Mouse (Mus musculus): ENCODE measurements at regions not wholly inside any gene's neighbourhood (a gene's known extent, or its start where the extent isn't known, plus 50 kb on each side); places are given as distances from the start of the nearest gene placed in this dataset.

DNA sequence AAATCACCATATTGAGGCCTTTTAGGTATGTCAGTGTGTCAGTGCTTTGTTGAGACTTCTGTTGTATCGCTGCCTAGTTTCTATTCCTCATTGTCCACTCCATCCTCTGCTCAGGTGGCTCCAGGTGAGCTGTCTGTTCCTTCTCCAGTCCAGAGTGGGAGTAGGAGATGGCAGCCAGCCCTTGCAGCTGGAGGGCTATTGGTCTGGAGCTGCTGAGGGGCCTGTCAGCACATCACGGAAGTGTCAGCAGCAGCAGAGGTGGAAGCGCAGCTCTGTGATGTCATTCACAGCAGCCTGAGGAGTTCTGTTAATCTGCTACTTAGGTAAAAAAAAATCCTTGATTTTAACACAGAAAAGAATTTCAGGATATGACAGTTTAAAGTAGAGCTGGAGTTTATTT, 126.0 kb upstream of the Adra1b start:
- DNase-seq (ENCODE audit: low read depth, low spot score), result no peak

DNA sequence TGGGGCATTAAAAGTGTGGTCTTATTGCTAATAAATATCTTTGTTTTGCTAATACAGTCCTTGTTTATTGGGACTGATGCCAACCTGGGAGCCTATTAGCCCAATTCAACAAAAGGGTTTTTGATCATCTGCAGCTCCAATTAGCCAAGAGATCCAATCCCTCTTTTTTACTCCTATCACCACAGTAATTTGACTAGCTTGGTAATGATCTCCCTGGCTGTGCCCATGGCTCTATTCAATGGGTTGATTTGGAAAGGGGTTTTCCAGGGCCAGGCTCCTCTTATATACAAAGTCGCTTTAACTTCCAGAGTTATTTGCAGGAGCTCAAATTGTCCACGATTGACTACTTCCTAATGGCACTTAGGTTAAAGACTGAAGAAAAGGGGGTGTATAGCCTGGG, 145.1 kb upstream of the Adra1b start:
- DNase-seq (ENCODE audit: low read depth, low spot score), result no peak

DNA sequence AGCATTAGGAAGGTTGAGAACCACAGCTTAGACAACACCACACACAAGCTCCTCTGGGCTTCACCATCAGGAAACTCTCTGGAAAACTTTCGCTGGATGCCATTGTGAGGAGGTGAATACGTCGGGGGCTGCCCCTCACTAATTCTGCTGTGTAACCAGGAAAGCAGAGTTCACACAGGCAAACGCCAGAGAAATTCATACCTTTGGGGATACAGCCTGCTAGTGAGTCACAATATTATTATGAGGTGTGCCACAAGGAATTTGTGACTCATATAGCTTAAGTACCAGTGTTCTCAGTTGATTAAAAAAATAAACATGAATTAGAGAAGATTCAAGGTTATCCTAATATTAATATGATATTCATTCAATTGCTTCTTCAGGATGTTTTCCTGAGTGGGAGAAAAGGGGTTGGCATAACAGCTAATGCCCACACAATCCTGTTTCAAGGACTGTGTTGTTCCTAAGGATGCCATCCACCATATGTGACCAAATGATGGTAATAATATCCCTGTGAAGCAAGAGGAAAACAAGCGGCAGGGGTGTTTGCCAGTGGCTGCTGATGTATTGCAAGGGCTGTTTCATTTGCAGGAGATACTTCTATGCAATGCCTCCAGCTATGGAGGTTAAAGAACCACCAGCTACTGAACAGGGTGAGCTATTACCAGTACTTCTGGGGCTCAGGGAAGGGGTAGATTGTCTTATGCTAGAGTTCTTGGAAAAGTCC, 148.4 kb upstream of the Adra1b start:
- DNase-seq (ENCODE audit: low read depth, low spot score), result no peak

DNA sequence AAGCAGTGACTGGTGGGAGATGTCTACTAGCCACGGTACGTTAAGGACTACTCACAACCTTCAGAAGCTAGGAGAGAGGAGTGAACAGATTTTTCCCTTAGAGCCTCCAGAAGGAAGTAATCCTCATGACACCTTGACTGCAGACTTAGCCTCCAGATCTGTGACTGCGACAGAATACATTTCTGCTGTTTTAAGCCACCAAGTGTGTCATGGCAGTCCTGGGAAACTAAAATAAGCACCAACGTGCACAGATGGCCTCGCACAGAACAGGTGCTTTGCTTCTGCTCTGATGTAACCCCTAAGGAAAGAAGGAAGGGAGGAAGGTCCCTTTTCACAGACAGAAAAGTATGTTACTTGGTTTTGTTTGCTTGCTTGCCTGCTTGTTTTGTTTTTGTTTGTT, 151.5 kb upstream of the Adra1b start:
- DNase-seq (ENCODE audit: low read depth, low spot score), result no peak

DNA sequence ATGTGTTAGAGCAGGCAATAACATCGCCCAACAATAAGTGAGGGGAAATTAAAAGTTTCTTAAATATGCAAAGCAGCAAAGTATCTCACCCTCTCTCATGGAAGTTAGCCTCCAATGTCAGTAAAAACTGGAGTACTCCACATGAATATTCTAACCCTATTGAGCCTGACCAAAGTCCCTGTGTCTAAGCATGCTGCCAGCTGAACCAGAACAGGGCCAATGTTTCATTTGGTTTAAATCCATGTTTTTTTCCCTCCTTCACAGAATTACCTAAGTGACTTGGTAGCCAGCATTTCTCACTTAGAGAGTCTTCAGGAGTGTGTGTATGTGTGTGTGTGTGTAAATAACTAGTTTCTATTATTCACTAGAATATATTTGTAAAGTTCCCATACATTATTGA, 161.4 kb upstream of the Adra1b start:
- DNase-seq (ENCODE audit: low read depth, low spot score), result no peak

DNA sequence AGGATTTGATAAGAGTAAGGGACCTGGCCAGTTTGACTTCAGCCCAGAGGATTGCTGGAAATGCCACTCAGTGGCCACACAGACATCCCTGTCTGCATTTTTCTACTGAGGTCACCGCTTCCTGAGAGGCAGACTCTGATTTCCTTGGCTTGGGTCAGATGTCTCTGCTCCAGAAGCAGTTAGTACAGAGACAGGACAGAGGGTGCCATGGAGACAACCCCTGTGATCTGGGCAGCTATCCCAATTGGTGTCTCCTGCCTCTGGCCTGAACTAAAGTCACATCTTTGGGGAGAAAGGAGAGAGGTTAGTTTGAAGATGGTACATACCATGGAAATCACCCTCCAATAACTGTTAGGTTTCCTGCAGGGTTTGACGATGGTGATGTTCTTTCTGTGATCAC, 165.2 kb upstream of the Adra1b start:
- DNase-seq (ENCODE audit: low read depth, low spot score), result no peak

DNA sequence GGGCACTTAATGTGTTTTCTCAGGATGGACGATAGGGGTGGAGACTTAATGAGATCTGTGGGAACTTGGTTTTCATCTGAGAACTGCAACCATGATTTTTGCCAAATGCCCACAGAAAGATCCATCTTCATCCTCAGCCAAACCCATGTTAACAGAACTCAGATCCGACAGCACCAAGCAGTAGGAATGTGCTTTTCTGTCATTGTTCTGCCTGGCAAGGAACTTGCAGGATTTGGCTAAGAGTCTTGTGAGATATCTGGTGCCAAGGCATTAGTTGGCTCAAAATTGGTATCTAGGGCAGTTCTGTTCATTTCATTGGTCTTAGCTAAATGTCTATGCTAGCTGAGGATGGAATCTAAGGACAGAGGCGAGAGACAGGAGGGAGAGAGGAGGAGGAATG, 182.7 kb upstream of the Adra1b start:
- no peak for DNase-seq (ENCODE audit: low read depth, low spot score)

DNA sequence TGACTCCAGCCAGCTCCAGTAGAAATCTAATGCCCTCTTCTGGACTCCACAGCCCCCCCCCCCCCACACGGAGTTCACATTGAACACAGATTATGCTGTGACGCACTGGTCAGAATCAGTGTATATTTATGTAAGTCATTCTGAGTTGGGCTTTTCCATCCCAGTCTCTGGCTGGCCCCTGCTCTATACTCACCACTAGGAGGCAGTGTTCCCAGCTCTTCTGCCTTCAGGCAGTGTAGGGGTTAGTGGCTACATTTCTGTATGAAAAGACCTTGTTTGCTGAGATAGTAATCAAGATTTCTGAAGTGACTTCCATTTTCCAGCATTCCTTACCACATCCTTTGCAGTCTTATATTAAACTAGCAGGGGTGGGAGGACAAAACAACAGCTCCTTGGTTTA, 185.9 kb upstream of the Adra1b start:
- no peak for DNase-seq (ENCODE audit: low read depth, low spot score)

DNA sequence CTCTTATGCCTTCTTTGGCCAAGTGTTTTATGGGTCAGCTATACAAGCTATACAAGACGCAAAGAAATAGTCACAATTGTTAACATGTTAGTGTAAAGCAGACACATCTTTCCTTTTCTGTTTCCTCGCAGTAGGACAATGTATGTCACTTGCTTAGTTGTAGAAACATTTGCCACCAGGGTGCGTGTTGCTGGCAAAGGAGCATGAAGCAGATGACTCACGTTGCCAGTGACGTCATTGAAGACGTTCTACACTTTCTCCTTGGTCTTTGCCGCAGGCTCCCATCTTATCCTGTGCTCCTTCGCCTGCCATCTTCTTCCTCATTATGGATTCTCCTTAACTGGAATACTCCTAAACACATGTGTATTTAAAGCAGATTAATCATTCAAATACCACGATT, 188.5 kb upstream of the Adra1b start:
- no peak for DNase-seq (ENCODE audit: low read depth, low spot score)

DNA sequence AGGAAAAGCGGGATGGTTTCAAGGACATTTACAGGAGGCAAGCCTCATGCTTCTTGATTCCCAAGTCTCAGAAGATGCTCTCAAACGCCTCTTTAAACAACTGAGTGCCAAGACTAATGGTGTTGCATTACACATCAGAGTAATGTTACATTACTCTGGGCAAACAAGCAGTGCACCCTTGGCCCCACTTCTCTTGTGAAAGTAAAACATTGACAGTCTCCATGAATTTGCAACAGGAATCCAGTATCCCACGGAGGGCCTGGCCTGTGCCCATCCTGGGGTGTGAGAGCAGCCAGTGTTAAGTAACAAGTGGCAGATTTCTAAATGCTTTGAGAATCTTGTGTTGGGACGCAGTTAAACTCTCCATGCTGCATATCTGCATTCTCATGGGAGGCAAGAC, 194.3 kb upstream of the Adra1b start:
- no peak for DNase-seq (ENCODE audit: low read depth, low spot score)

DNA sequence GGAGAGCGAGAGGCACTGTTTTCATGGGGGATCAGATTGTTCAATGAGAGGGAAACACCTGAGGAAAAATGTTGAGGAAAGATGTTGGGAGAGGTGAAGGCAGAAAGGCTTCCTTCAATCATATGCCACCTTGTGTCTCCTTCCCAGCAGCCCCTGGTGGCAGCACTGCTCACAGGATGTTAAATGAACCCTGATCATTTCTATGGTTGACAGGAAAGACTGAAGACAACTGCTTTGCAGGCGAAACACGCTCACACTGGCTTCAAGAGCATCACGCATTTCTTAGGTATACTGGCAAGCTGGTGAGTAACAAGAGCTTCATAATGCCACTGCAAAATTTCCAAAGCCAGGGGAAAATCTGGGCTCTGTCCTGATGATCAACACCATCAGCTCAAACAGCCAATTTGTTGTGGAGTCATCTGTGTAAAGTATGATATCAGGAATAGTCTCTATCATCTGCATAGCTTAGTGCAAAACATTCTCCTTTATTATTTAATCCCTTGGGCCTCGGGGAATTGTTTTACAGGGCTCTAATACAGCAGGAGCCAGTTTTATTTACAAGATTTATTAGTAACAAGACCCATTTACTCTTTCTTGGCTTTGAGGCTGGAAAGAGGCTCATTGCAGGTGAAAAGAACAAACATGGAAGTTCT, 202.3 kb upstream of the Adra1b start:
- no peak for DNase-seq (ENCODE audit: low read depth, low spot score)

DNA sequence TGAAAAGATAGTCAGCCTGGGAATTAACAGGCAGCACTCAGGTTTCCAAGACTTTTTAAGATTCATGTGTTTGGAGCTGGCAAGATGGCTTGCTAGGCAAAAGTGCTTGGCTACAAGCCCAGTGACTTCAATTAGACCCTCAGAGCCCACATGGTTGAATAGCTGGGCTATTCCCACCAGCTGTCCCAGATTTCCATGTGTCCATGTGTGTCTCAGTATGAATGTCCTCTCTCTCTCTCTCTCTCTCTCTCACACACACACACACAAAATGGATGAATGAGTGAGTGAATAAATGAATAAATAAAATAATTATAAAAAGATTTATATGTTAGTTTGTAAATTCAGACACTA, 202.8 kb upstream of the Adra1b start:
- no peak for DNase-seq (ENCODE audit: low read depth, low spot score)

DNA sequence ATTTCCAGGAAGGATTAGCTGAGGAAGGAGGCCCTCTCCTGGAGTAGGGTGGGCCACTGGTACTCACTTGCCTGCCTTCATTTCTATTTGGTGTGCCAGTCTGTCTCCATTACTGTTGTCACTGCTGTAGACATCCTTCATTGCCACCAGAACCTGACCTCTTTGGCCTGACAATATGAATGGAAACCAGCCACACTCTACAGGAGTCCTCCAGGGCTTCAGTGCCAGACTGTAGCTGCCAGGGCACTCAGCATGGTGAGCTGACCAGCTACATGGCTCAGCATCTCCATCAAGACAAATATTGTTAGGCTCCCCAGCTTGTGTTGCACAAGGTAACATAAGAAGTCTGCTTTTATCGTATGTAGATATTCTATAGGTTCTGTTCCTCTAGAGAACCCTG, 205.2 kb upstream of the Adra1b start:
- DNase-seq (ENCODE audit: low read depth, low spot score), result no peak

DNA sequence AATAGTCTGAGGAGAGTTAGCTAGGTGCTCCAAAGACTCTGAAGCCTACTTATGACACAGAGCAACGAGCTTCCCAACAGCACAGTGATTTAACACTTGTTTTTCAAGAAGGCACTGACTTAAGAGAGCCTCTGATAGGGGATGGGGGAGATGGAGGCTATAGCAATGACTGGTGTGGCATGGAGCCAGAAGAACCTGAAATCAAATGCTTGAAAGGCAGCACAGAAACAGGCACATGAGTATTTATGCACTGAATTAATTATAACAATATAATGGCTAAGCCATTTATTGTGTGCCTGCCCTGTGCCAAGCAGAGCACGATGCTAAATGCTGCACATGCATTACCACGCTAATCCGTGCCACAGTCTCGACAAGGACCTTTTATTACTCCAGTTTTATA, 210.5 kb upstream of the Adra1b start:
- DNase-seq (ENCODE audit: low read depth, low spot score), result no peak

DNA sequence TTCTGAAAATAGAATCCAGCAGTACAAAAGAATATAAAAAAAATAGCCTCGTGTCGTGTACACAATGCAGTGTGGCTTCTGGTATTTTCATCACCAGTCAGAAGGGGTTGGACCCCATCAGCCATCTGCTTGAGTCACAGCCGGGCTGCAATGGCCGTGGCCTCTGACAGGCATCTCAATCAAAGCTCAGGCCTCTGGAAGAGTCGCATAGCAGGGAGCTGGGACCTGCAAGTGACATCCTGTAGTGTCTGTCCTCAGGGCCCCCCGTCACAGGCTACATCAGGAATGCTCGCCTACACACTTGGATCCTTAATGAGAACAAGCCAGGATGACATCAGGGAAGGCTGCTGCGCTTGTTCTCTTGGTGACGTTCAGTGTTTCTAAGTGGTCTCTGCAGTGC, 226.1 kb upstream of the Adra1b start:
- no peak for DNase-seq (ENCODE audit: low read depth, low spot score)

DNA sequence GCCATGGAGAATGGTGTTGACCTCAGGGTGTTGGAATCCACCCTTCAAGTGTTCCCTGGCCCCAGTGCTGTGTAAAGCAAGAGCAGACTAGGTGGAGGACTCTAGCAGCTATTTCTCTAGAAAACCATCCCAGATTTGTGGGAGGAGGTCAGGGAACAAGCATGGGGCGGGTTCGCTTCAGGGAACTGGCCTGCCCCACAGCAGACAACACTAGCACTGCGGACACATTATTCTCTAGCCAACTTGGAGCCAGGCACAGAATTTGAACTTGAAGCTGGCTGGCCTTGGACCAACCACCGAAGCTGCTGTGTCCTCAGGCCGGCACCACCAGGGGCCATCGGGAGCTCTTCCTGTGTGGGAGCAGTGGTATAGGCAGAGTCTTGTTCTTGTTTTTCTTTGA, 227.5 kb upstream of the Adra1b start:
- no peak for DNase-seq (ENCODE audit: low read depth, low spot score)

DNA sequence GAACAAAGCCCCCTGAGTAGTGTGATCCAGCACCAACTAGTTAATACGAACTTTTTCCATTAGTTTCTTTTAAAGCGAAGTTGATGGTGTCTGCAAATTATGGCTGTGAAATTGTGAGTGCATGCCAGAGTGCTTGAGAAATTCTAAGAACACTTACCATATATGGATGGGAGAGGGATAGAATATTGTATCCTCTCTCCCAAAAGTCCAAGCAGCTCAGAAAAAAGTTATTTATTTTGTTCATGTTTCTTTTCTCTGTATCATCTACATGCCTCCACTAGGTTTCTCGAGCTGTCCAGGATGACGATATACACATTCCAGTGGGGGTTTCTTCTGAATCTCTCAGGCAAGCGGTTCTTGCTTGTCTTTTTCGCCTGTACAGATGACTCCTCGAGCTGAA, 232.2 kb upstream of the Adra1b start:
- DNase-seq (ENCODE audit: low read depth, low spot score), result no peak

DNA sequence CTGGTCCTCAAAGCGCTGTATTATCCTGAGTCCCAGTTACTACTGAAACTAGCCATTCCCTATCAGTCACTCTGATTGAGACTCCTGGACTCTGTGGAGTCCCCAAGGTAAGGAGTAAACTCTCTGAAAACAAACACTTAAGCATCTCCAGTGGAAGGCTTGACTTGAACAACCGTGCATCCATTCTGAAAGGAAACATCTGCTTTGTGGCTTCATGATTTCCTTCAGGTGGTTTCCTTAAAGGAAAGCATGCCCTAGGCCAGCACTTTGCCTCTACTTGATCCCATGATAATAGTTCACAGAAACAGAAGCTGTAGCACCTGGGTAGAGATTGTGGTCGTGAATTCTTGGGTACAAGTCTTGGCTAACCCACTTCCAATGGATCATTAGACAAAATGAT, 235.0 kb upstream of the Adra1b start:
- no peak for DNase-seq (ENCODE audit: low read depth, low spot score)

DNA sequence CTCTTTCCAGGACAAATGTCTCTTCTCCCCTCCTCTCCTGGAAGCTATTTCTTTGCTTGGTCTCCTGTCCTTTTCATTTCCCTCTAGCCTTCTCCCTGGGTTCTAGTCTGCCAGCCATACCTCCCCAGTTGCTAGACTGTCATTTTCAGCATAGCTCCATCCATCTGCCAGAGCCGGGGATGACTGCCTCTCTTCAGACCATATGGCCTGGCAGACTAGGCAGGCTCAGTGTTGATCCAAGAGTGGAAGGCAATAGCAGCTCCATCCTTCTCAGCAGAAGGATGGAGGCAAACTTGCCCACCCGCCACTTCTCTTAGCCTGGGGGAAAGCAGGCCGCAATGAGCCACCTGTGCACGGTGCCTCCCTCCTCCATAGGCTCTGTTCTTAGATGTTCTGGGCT, 242.0 kb upstream of the Adra1b start:
- no peak for DNase-seq (ENCODE audit: low read depth, low spot score)

DNA sequence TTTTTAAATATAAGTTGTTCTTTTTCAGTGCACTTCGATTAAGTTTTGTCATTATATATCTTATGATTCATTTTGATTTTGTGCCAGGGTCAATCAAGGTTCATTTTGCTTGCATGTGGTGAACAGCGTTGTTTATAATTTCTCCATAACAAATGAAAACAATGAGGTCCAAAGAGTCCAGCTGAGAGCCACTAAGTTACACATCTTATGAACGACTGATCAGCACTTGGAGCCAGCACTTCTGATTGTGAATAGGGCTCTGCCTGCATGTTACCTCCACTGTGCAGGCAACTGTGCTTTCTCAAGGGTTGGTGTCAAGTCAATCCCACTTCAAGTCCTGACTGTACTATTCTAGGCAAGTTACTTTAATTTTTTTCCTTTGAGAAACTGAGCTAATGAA, 243.5 kb upstream of the Adra1b start:
- no peak for DNase-seq (ENCODE audit: low read depth, low spot score)

DNA sequence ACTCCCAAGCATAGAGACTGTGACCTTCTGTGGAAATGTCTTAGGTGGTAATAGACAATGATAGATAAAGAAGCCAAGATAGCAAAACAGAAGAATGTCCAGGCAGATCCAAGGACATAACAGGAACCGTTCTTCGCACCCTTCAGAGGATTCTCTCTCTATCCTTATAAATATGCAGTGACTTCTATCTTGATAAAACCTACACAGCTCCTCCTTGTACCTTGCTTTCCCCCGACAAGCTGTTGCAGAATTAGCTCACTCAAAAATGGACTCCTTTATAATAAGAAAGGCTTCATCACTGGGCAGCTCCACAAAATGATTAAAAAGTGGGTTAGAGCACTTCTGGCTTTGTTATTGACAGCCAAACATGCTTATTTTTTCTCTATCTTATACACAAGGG, 245.4 kb upstream of the Adra1b start:
- DNase-seq (ENCODE audit: low read depth, low spot score), result no peak

DNA sequence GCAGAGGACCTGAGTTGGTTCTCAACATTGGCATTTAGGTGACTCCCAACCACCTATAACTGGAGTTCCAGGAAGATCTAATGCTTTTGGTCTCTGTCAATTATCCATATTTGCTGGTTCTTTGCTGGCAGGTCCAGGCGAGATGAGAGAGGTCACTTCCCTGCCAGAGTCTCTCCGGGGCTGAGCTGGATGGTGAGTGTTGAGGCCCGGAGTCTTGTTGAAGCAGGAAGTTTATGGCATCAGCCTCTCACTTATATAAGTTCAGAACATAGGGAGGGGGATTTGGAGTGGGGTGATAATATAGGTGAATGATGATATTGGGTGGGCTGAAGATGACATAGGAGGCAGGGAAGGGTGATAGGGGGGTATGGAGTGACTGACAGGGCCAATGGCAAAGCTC, 246.3 kb upstream of the Il12b start:
- DNase-seq (ENCODE audit: low read depth, low spot score), result no peak

DNA sequence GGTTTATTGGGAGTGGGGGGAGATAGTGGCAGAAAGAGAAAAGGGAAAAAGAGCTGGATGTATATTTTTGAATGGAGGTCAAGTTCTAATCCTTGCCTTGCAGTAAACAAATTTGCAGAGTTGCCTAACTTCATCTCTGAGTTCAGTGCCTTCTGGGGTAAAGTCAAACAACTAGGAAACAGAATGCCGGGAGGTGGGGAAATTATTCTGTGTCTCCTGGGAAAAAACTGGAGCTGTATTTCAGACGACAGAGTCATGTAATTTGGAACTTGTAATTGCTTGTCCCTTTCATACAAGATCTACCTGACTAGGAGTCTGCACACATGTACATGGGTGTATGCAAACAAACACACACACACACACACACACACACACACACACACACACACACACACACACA, 244.3 kb upstream of the Il12b start:
- no peak for DNase-seq (ENCODE audit: low read depth, low spot score)

DNA sequence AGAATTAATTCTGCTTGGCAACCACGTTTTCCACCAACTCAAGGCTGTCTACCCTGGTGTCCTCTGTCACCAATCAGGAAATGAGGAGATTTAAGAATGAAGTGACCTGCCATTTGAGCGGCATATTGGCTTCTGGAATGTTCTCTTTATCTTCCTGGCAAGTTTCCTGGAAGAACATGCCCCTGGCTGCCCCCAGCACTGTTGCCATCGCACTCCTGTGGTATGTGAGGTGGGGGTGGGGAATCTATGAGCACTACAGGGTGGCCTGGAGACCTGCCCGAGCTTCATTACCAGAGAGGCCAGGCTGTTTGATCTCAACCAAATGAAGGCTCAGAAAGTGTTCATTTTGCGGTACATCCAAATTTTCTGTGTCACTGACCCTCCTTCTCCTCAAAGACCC, 243.8 kb upstream of the Il12b start:
- no peak for DNase-seq (ENCODE audit: low read depth, low spot score)
